Mouse (Mus musculus): ENCODE measurements around the gene Hdac5. TPM values are rescaled to one million over a fixed set of nuclear protein-coding genes. Genes with fewer than 3 reads are reported as not detected.

Gene Hdac5
- polyA plus RNA-seq (2012; rRNA removed): 82.5 and 102 TPM in 2 replicates

DNA sequence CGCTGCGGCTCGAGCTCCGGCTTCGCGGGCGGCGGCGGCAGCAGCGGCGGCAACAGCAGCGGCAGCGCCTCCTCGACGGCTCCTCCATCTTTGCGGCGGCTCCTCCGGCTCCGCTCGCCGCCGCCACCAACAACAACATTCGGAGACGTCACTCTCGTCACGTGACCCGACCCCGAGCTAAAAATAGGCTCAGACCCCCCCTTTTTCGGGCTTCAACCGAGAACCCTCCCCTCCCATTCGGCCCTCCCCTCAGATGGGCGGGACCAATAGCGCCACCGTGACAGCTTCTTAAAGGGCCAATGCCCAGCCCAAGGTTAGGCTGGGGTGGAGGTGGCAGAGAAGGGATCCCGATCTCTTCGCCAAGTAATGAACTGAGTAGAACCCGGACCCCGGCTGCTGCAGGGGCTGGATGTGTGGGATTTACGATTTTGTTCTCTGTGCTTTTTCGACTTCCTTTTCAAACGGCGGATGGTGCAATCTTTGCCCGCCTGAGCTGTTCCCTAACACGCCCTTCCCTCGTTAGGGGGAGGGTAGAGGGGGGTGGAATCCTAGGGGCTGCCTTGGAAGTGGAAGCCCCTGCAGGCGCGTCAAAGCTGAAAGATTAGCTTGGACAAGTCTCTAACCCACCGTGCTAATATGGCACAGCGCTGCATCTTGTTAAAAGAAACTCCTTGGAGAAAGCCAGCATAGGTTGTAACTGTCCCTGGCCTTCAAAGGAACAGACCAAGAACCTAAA, at the start of gene Hdac5:
Hdac5 (minus strand) TSS at position 161 of the 736 bp plus-strand sequence.
- TF ChIP-seq CTCF (IDR thresholded peaks at IDR 0.05; ENCODE audit: extremely low read depth, insufficient read length, insufficient replicate concordance, low read depth, low read length): no peak
- peak; percentile 36; the same call in 1 of the 2 replicates for TF ChIP-seq POLR2A (IDR thresholded peaks at IDR 0.05; ENCODE audit: low read depth, low read length)
- peaks cover 10% of the 10 kb centered on the region; the same call in 1 of the 2 replicates for H3K4me1 ChIP-seq (ENCODE audit: control insufficient read depth, insufficient read depth, insufficient read length, low read length)
- no peaks in the 10 kb centered on the region for H3K36me3 ChIP-seq (ENCODE audit: control insufficient read depth, insufficient read depth, low read length)
- H3K27ac ChIP-seq (ENCODE audit: insufficient read depth, low read depth, low read length): peak within 1 kb of the TSS; percentile 14; the same call in 1 of the 2 replicates
- 1% methylated on average over 49 of the region's 49 CpGs for whole genome bisulfite sequencing
- peak within 1 kb of the TSS; percentile 82 for H3K4me3 ChIP-seq (ENCODE audit: low read depth, low read length)
- no peaks in the 10 kb centered on the region for H3K27me3 ChIP-seq (ENCODE audit: control insufficient read depth, insufficient read depth, low read length)

DNA sequence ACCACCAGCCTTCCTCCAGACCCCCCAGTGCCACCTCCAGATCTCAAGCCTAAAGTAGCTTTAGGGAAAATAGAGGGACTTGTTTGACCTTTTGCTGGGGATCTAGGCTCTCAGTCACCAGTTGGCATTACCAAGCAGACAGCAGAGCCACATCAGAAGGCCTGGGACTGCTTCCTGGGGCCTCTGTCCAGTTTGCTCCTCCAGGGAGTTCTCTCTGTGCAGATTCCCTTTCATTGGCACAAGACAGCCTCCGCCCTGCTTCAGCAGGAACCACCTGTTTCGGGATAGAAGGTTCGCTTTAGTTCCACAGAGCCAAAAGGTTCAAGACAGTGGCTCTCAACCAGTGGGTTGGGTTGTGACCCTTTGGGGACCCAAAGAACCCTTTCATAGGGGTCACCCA, 49.6 kb upstream of the Hdac5 start:
- Histone ChIP-seq H3K27ac (ENCODE audit: insufficient read depth, low read depth, low read length) (no peak overlapping the region), H3K4me1 (ENCODE audit: control insufficient read depth, insufficient read depth, insufficient read length, low read length) (peaks cover 6% of the 10 kb centered on the region), H3K27me3 (ENCODE audit: control insufficient read depth, insufficient read depth, low read length) (no peaks in the 10 kb centered on the region; the same call in 1 of the 2 replicates), H3K4me3 (ENCODE audit: low read depth, low read length) (no peak overlapping the region), H3K36me3 (ENCODE audit: control insufficient read depth, insufficient read depth, low read length) (no peaks in the 10 kb centered on the region)
- 97% methylated on average over 3 of the region's 3 CpGs for WGBS
- TF ChIP-seq POLR2A (IDR thresholded peaks at IDR 0.05; ENCODE audit: low read depth, low read length): no peak
- TF ChIP-seq CTCF (IDR thresholded peaks at IDR 0.05; ENCODE audit: extremely low read depth, insufficient read length, insufficient replicate concordance, low read depth, low read length): no peak

DNA sequence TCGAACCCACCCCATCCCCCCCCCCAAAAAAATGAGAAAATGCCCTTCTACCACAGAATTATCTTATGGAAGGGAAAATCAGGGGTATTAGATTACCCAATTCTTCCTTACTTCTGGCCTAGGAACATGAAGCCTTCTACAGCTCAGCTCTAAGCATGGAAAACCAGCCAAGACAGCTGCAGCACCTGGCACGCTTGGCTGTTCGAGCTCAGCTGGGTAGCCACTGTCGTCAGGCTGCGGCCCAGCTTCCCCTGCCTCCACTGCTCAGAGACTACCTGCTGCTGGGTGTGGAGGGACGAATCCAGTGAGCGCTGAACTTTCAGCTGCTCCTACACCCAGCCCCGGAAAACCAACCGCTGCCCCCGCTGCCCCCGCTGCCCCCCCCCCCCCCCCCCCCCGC, 47.8 kb upstream of the Hdac5 start:
- TF ChIP-seq CTCF (IDR thresholded peaks at IDR 0.05; ENCODE audit: extremely low read depth, insufficient read length, insufficient replicate concordance, low read depth, low read length) (no peak), POLR2A (IDR thresholded peaks at IDR 0.05; ENCODE audit: low read depth, low read length) (no peak)
- 76% methylated on average over 12 of the region's 12 CpGs for WGBS
- Histone ChIP-seq H3K4me3 (ENCODE audit: low read depth, low read length) (no peak overlapping the region), H3K36me3 (ENCODE audit: control insufficient read depth, insufficient read depth, low read length) (no peaks in the 10 kb centered on the region), H3K27me3 (ENCODE audit: control insufficient read depth, insufficient read depth, low read length) (no peaks in the 10 kb centered on the region; the same call in 1 of the 2 replicates), H3K27ac (ENCODE audit: insufficient read depth, low read depth, low read length) (no peak overlapping the region), H3K4me1 (ENCODE audit: control insufficient read depth, insufficient read depth, insufficient read length, low read length) (peaks cover 6% of the 10 kb centered on the region)

- H3K4me1 ChIP-seq (ENCODE audit: control insufficient read depth, insufficient read depth, insufficient read length, low read length): peaks cover 6% of the 10 kb centered on the region
- H3K4me3 ChIP-seq (ENCODE audit: low read depth, low read length): peak overlapping the region; percentile 50
- WGBS: 1% methylated on average over 33 of the region's 33 CpGs
- H3K27me3 ChIP-seq (ENCODE audit: control insufficient read depth, insufficient read depth, low read length): no peaks in the 10 kb centered on the region; the same call in 1 of the 2 replicates
- no peak overlapping the region for H3K27ac ChIP-seq (ENCODE audit: insufficient read depth, low read depth, low read length)
- no peak for TF ChIP-seq POLR2A (IDR thresholded peaks at IDR 0.05; ENCODE audit: low read depth, low read length)
- TF ChIP-seq CTCF (IDR thresholded peaks at IDR 0.05; ENCODE audit: extremely low read depth, insufficient read length, insufficient replicate concordance, low read depth, low read length): no peak
- no peaks in the 10 kb centered on the region for H3K36me3 ChIP-seq (ENCODE audit: control insufficient read depth, insufficient read depth, low read length)
These were observed 46.5 kb upstream of the Hdac5 start for GRCm38 (mm10) chr11:102276411-102276915.

GRCm38 (mm10) chr11:102268520-102269244, 38.7 kb upstream of the Hdac5 start, which contains the start of gene Asb16:
Asb16 (plus strand) TSS chr11:102268743.
- 87% methylated on average over 12 of the region's 12 CpGs for WGBS
- Histone ChIP-seq H3K4me3 (ENCODE audit: low read depth, low read length) (no peak within 1 kb of the TSS), H3K27ac (ENCODE audit: insufficient read depth, low read depth, low read length) (no peak within 1 kb of the TSS), H3K4me1 (ENCODE audit: control insufficient read depth, insufficient read depth, insufficient read length, low read length) (no peaks in the 10 kb centered on the region; the same call in 1 of the 2 replicates), H3K27me3 (ENCODE audit: control insufficient read depth, insufficient read depth, low read length) (no peaks in the 10 kb centered on the region), H3K36me3 (ENCODE audit: control insufficient read depth, insufficient read depth, low read length) (no peaks in the 10 kb centered on the region)
- TF ChIP-seq CTCF (IDR thresholded peaks at IDR 0.05; ENCODE audit: extremely low read depth, insufficient read length, insufficient replicate concordance, low read depth, low read length): no peak
- no peak for TF ChIP-seq POLR2A (IDR thresholded peaks at IDR 0.05; ENCODE audit: low read depth, low read length)

DNA sequence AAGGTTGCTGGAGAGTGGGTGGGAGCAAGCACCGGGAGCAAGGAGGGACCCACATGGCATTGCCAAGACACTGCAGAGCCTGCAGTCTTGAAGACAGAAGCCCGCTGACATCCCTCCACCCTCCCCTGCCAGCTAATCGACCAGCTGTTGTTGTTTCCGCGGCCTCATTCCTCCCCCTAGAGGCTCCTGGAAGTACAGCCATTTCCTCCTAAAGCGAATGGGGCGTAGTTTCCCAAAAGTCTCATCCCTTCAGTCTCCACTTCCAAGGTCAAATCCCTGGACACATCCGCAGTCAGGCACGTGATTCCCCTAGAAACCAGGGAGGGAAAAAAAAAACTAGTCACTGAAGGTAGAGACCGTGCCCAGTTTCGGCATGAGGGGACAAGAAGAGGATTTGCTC, 37.5 kb upstream of the Hdac5 start:
- Histone ChIP-seq H3K4me3 (ENCODE audit: low read depth, low read length) (no peak overlapping the region), H3K27ac (ENCODE audit: insufficient read depth, low read depth, low read length) (no peak overlapping the region), H3K27me3 (ENCODE audit: control insufficient read depth, insufficient read depth, low read length) (no peaks in the 10 kb centered on the region), H3K4me1 (ENCODE audit: control insufficient read depth, insufficient read depth, insufficient read length, low read length) (no peaks in the 10 kb centered on the region; the same call in 1 of the 2 replicates), H3K36me3 (ENCODE audit: control insufficient read depth, insufficient read depth, low read length) (no peaks in the 10 kb centered on the region)
- WGBS: 8% methylated on average over 11 of the region's 11 CpGs
- TF ChIP-seq CTCF (IDR thresholded peaks at IDR 0.05; ENCODE audit: extremely low read depth, insufficient read length, insufficient replicate concordance, low read depth, low read length): peak; percentile 72; the same call in 1 of the 2 replicates
- no peak for TF ChIP-seq POLR2A (IDR thresholded peaks at IDR 0.05; ENCODE audit: low read depth, low read length)
